Mouse (Mus musculus) B cell, adult 2 months (primary cell): ENCODE measurements around the gene Olfr689.
"Not testable (repeated sequence)": the region's sequence is repeated elsewhere in the genome, so short reads cannot be mapped to it uniquely, and the experiment has no call there.

Experiments used
- DNase-seq, 2 experiments: peaks; one replicate each; pipeline ENCODE4 v3.0.0; 2022

Gene Olfr689

DNA sequence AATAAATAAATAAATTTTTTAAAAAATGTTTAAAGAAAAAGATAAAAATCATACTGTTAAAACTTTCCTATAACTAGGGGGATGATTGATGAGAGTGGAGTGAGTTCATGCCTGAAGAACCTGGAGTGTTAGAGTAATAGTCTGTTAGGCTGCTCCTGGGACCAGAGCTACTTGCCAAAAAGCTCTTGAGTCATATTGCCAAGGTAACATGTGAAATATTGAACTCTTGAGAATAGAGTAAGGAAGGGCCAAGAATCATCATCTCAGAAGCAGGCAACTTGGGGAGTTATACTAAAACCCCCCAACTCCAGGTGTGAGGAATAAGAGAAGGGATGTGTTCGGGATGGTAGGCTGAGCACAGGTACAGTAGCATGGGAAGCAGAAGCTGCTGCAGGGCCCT is at the start of gene Olfr689:
Olfr689 (plus strand) TSS at position 301 of the 400 bp plus-strand sequence.
- no peak for DNase-seq

DNA sequence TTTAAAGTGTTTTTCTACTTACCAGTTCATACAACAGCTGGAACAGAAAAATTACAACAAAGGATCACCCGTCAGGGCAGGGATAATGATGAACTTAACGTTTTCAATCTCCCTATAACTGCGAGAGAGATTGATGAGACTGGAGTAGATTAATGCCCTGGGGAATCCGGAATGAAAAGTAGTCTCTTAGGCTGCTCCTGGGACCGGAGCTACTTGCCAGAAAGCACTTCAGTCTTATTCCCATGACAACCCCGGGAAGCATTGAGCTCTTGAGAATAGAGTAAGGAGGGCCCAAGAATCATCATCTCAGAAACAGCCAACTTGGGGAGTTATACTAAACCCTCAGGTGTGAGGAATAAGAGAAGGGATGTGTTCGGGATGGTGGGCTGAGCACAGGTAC is 38.5 kb upstream of the Olfr689 start:
- no peak for DNase-seq

DNA sequence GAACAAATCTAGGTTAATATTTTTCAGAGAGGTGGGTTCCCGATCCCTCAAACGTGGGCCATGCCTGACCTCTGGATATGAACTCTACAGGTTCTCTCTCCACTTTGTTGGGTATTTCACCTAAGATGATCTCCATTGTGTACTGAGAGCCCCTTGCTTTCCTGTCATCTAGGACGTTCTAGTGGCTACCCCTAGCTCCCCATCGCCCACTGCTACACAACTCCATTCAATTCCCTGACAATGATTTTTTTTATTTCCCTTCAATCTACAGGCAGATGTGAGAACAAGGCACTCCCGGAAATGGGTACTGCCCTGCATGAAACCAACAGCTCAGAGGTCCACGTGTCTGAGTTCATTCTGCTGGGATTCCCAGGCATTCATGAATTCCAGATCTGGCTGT is 23.2 kb upstream of the Olfr689 start, which contains the start of gene Olfr688:
Olfr688 (plus strand) TSS at position 301 of the 400 bp plus-strand sequence.
- DNase-seq = no peak

DNA sequence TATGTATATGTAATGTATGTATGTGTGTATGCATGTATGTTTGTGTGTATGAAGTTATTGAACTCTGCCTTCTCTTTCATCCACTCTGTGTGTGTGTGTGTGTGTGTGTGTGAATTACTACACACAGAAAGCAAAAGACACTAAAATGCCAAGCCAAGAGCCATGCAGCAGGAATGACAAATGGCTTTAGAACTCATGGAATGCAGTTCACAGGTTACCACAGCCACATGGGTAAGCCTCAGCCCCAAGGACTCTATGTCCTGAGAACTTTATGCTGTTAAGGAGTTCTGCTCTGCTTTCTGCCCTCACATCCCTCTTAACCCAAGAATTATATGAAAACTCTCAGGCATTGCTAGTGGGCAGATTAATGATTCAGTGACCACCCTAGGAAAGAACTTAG is 20.9 kb upstream of the Olfr689 start:
- no peak for DNase-seq

DNA sequence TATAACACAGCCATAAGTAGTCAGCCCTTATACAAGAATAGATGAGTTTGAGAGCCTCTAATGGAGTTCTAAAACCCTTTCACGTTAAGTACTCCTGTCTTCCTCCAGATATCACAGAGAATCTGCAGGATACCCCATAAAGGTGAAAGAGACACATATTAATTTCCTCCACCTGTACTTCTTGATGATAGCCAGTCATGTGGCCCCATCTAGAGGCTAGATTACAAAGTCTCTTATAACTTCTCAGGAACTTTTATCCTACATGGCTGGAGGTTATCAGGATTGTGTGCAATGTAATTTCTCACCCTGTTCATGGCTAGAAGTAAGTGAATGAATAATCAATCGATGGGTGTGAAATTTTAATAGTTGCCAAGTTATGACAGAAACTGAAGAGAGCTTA is 14.3 kb downstream of the Olfr689 start:
- DNase-seq = no peak

DNA sequence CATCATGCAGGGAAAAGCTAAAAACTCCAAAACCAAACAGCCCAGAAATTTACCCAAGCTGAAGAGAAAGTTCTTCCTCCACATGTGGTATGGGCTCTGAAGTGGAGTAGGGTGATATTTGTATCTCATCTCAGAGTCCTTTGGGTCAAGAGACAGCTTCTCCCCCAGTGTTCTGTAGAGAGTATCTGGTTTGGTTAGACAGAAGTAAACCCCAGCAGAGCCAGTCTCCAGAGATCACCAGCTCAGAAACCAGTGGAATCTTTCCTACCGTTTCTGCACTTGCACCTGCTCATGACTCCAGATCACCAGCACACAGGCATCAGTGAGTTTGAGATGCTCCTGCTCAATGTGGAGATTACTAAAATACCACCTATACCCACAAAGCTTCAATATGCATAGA is 23.0 kb downstream of the Olfr689 start, which contains the start of gene Olfr690:
Olfr690 (minus strand) TSS at position 101 of the 400 bp plus-strand sequence.
- DNase-seq = no peak

DNA sequence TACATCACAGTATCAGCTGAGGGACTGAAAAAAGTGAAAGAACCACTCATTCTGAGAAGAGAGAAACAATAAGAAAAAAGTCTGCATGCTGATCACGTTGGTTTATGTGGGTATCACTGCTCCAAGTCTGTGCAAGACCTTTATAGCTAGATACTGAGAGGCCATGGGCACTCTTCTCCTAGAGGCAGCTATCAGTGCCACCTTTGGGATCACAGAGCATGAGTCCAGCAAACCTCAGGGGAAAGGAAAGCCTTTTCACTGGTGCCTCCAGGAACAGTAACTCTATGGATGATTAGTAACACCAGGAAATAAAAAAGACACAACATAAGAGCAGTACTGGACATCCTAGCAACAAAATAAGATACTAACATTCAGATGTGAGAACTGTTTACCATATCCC is 31.2 kb downstream of the Olfr689 start, which contains the start of gene Olfr691:
Olfr691 (minus strand) TSS at position 101 of the 400 bp plus-strand sequence.
- no peak for DNase-seq

DNA sequence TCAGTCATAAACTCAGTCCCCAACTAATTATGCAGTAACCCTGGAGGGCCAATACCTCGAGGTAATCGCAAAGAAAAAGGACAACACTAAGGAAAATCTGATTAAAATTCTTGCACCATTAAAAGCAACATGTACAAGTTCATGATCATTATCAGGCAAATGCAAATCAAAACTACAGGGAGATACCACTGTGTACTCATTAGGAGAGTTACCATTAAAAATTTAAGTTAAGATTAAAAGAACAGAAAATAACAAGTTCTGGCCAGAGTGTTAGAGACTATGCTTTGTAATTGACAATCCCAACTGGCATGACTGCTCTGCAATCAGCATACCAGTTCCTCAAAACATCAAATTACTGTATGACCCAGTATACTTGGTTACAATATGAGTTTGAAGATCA is 31.8 kb downstream of the Olfr689 start:
- DNase-seq = no peak

DNA sequence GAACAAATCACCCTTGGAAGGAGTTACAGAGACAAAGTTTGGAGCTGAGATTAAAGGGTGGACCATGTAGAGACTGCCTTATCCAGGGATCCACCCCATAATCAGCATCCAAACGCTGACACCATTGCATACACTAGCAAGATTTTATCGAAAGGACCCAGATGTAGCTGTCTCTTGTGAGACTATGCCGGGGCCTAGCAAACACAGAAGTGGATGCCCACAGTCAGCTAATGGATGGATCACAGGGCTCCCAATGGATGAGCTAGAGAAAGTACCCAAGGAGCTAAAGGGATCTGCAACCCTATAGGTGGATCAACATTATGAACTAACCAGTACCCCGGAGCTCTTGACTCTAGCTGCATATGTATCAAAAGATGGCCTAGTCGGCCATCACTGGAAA is 45.1 kb downstream of the Olfr689 start:
- not testable (repeated sequence) for DNase-seq

DNA sequence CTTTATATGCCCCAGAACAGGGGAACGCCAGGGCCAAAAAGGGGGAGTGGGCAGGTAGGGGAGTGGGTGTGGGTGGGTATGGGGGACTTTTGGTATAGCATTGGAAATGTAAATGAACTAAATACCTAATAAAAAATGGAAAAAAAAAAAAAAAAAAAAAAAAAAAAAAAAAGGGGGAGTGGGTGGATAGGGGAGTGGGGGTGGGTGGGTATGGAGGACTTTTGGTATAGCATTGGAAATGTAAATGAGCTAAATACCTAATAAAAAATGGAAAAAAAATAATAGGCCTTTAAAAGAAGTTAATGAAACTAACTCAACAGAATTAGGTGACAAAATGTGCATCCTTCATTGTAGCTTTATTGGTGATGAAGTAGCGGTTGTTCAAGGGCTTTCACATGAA is 45.5 kb downstream of the Olfr689 start:
- DNase-seq = not testable (repeated sequence)

DNA sequence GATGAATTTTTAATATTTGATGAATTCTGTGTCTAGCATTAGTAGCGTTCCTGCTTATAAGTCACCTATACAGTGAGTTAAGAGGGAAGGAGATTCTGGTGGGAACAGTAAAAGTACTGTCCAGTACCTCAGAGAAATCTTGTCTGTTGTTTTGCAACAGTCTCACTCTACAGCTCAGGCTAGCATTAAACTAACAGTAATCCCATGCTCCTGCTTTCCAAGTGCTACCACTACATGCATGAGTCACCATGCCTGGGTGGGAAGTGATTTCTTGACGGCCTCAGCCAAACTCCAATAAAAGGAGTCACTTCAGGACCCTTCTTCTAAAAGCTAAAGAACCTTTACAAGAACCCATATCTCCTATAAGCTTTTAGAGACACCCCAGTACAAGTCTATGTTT is 50.7 kb downstream of the Olfr689 start:
- no peak for DNase-seq

DNA sequence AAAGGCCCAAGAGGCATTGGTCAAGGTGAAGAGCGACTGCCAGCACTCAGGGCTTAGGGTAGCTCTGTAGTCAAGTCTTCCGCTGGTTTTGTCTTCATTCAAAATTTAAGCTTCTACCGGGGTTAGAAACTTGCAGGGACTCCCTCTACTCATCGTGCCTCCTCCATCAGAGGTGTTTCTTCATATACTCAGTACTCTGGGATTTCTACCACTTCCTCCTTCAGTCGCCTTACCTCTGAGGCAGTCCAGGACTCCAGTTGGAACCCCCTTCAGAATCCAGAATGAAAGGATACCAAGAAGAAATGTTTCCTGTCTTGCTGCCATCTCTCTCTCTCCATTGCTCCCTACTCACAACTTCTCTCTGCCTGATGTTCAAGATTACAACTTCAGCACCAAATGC is 56.3 kb downstream of the Olfr689 start:
- no peak for DNase-seq

DNA sequence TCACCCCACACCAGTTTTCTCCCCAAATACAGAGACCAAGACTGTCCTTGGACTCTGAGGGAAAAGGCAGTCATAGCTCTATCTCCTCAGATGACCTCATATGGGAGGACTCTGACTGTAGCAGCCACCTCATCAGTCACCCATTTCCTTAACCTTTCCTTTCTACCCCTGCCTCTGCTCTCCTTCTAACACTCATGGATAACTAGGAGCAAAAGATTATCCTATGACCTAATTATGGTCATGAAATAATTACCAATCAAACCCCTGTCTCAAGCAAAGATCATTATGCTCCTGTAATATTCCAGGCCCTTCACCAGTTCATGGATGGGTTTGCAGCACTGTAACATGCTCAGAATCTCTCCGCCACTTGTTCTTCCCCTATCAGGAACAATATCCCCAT is 57.0 kb downstream of the Olfr689 start, which contains the start of gene Olfr692:
Olfr692 (plus strand) TSS at position 301 of the 400 bp plus-strand sequence.
- DNase-seq = no peak

DNA sequence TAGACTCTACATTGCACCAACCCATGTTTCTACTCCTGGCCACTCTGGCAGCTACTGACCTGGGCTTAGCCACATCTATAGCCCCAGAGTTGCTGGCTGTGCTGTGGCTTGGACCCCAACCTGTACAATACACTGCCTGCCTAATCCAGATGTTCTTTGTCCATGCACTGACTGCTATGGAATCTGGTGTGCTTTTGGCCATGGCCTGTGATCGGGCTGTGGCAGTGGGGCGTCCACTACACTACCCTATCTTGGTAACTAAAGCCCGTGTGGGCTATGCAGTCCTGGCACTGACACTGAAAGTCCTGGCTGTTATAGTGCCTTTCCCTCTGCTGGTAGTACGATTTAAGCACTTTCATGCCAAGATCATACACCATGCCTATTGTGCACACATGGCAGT is 57.6 kb downstream of the Olfr689 start:
- no peak for DNase-seq
